Mouse (Mus musculus) testis, postnatal 10 days (tissue): ENCODE results near the gene Oas3.

Experiments
- DNase-seq: peaks from one replicate; pipeline ENCODE4 v3.0.0; 2021; ENCODE audit warnings: low spot score

The Oas3 gene

GRCm38 (mm10) chr5:120752786-120753185 is 24.7 kb downstream of the Oas3 start:
- DNase-seq: no peak

GRCm38 (mm10) chr5:120751206-120751605 is 26.3 kb downstream of the Oas3 start:
- DNase-seq: no peak

GRCm38 (mm10) chr5:120749688-120750087 is 27.8 kb downstream of the Oas3 start, which contains the start of gene Oas2:
Gene Oas2, minus strand, starts transcription at chr5:120749853.
- DNase-seq: no peak

- peak; percentile 77 for DNase-seq
Measured at GRCm38 (mm10) chr5:120746451-120746850, 31.0 kb downstream of the Oas3 start.

GRCm38 (mm10) chr5:120742125-120742524 is 35.3 kb downstream of the Oas3 start:
- DNase-seq: no peak

- no peak for DNase-seq
Measured at GRCm38 (mm10) chr5:120734380-120734990, 43.0 kb downstream of the Oas3 start.

GRCm38 (mm10) chr5:120733696-120734095 is 43.8 kb downstream of the Oas3 start:
- DNase-seq: no peak

GRCm38 (mm10) chr5:120732740-120733139 is 44.7 kb downstream of the Oas3 start:
- DNase-seq: no peak

- DNase-seq: peak; percentile 65
Measured at GRCm38 (mm10) chr5:120729319-120729718, 48.1 kb downstream of the Oas3 start.

- no peak for DNase-seq
Measured at GRCm38 (mm10) chr5:120725811-120726455, 51.5 kb downstream of the Oas3 start.

- no peak for DNase-seq
Measured at GRCm38 (mm10) chr5:120721005-120721404, 56.5 kb downstream of the Oas3 start.

GRCm38 (mm10) chr5:120718600-120719378 is 58.7 kb downstream of the Oas3 start:
- no peak for DNase-seq

GRCm38 (mm10) chr5:120717136-120717535 is 60.3 kb downstream of the Oas3 start:
- no peak for DNase-seq

- DNase-seq: peak; percentile 94
Measured at GRCm38 (mm10) chr5:120714314-120714713, 63.1 kb downstream of the Oas3 start.

- no peak for DNase-seq
Measured at GRCm38 (mm10) chr5:120712721-120713120, 64.7 kb downstream of the Oas3 start.

GRCm38 (mm10) chr5:120711827-120712226 is 65.6 kb downstream of the Oas3 start, which contains the start of gene Dtx1:
Gene Dtx1, minus strand, starts transcription at chr5:120711927.
- no peak for DNase-seq

GRCm38 (mm10) chr5:120711416-120711815 is 66.0 kb downstream of the Oas3 start:
- peak; percentile 88 for DNase-seq

GRCm38 (mm10) chr5:120710826-120711248 is 66.6 kb downstream of the Oas3 start:
- DNase-seq: no peak

- peak; percentile 75 for DNase-seq
Measured at GRCm38 (mm10) chr5:120710161-120710825, 67.2 kb downstream of the Oas3 start.

GRCm38 (mm10) chr5:120706976-120707375 is 70.5 kb downstream of the Oas3 start:
- peak; percentile 45 for DNase-seq

- peak; percentile 73 for DNase-seq
Measured at GRCm38 (mm10) chr5:120706541-120706940, 70.9 kb downstream of the Oas3 start.

GRCm38 (mm10) chr5:120704421-120704820 is 73.0 kb downstream of the Oas3 start:
- no peak for DNase-seq
